Mouse (Mus musculus) adrenal gland, postnatal 36 days (tissue): ENCODE data around the gene Pcnp. TPM values are rescaled to one million over a fixed set of nuclear protein-coding genes. Genes with fewer than 3 reads are reported as not detected.

ENCODE experiments used
- DNase-seq, 2 experiments: peaks; one replicate each; pipeline ENCODE4 v3.0.0; 2021; ENCODE audit warnings: mixed read lengths in 1 of 2
- total RNA-seq, 2 experiments: library from RNA; stranded (reverse); gene quantifications; 2 replicates each; pipeline ENCODE4 v1.2.3; 2021

Pcnp gene
- total RNA-seq, 2 experiments from 2014 or later, result 106 to 123 TPM

- peak; percentile 96 to 98 for DNase-seq
Measured at GRCm38 (mm10) chr16:56037138-56038010, 7.8 kb upstream of the Pcnp start, which contains the start of gene Trmt10c. Trmt10c (minus strand) TSS chr16:56037819.

DNA sequence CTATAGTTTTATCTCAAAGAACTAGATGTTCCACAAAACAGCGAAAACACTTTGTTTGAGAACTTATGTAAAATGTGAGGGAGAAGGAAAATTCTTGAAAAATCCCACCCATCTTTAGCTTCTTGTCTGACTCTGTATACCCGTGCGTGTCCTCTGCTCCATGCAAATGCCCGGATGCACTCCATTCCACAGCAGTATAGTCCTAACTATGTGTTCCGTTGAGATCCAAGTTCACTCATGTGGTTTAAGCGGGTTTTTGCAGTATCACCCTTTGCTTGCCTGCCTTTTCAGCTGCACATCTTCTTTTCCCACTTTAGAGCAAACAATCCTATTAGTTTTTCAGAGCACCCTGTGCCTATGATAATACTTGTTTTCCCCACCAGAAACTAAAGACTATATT is 7.0 kb upstream of the Pcnp start:
- DNase-seq, result no peak

DNA sequence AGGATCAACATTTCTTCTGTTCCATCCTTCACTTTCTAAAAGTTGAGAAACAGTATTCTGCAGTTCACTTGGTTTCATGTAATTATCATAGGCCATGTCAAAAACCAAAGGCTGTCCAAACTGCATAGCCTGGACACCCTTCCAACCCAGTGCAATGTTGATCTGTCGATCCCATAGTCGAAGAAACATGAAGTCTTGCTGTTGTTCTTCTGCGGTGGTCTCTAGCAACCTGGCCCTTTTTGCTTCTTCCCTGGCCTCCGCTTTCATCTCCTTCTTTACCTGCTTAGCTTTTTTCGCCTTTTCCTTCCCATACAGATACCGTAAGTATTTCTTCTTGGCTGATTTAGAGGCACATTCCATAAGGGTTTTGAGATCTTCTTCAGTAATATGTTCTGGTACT is 5.0 kb upstream of the Pcnp start:
- no peak for DNase-seq

DNA sequence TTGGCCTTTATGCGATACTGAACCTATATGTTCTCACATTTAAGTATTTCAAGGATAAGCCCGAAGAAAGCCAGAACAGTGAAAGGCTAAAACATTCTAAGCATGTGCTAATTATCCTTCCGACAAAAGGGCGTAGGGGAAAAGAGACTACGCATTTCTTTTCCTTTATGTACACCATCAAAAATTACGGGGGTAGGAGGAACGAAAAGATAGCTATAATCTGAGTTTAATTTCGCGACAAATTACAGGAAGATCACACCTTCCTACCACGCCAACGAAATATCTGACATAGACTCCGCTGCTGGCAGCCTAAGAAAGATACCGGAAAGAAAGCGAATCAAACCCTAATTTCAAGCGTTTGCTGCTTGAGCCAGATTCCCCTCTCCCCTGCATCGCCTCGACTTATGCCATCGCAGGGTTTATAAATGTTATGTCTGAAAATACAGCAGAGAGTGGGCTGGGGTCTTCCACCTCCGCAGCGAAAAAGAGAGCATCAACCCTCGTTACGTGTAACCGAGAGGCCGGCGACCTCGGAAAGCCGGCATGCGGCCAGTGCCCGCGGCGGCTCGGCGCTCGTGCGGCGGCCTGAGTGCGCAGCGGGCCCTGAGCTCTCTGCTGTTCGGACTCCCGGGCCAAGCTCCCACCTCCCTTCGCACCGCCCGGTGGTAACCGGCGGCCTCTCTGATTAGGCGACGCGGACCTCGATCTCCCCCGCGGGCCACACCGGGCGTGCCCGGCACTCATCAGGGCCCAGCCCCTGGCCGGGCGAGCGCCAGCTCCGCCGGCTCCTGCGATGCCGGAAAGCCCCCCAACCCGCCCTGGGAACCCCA is 602 bp downstream of the Pcnp start:
- DNase-seq, result peak; percentile 74 to 76

DNA sequence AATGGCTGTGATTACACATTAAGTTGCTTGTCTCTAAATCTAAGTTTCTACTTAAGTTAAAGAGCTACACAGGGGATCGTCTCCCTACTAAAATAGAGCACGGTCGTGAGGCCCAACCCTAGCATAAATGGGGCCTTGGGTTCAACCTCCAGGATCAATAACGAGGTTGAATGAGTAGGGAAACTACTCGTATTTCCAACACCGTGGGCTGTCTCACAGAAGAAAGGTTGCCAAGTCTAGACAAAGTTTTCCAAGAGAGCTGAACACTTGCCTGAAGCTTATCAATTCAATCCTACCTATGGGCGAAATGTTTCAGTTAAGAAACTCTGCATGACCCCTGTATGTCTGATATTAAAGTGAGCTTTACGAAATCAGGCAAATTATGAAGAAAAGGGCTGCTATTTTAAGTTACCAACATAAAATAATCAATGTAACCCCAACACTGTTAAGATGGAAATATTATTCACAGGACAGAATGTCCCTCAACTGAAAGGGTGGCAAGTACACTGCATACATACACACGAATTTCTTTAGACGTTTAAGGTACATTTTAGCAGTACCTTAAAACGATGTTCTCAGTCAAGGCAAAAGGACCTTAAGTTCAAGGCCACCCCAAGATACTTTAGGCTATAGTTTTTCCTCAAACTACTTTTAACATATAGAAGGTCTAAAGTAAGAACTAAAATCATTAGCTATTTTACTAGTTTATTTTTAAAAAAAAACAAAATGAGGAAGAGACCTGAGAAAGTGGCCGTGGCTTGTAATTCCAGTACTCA is 1.5 kb downstream of the Pcnp start:
- DNase-seq, result no peak

- DNase-seq, result no peak
Measured at GRCm38 (mm10) chr16:56019660-56020059, 9.9 kb downstream of the Pcnp start.

DNA sequence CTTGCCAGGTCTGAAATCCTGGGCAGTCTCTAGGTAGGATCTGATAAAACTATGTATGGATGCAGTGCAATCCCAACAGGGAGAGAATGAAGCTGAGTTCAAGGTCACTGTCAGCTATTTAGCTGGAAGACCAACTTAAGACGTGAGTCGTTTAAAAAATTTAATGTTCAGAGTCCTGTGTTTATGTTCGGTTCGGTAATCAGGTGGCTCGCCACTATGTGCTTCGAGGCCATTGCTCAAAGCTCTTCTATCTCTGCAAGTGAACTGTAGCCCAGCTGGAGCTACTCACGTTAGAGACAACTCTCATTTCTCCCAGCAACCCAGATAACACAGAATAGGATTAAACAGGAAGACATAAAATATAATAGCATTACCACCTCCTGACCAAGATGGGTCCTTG is 15.5 kb downstream of the Pcnp start:
- DNase-seq, result no peak

DNA sequence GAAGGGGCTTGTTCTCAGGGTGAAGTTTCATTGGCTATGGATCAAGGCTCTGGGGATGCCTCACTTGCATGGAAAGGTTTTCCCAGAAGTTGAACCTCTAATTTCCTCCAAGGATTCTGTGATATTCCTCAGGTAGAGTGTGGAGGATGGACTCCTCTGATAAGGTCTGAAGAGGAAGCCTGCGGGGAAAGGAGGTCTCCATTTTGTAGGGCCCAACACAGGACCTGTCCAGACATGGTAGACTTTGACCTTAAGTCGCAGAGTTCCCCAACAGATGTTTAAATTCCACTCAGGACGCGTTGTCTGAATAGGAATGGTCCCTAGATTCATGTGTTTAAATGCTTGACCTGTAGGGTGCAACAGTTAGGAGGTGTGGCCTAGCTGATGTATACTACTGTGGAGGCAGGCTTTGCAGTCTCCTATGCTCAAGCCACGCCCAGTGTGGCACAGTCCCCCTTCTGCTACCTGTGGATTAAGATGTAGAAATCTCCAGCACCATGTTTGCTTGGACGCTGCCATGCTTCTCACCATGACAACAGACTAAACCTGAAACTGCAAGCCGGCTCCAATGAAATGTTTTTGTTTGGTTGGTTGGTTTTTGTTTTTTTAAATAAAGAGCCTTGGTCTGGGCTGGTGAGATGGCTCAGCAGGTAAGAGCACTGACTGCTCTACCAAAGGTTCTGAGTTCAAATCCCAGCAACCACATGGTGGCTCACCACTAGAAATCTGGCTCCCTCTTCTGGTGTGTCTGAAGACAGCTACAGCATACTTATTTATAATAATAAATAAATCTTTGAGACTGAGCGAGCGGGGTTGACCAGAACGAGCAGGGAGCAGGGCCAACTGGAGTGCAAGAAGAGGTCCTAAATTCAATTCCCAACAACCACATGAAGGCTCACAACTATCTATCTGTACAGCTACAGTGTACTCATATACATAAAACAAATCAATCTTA is 16.5 kb downstream of the Pcnp start:
- DNase-seq, result no peak

DNA sequence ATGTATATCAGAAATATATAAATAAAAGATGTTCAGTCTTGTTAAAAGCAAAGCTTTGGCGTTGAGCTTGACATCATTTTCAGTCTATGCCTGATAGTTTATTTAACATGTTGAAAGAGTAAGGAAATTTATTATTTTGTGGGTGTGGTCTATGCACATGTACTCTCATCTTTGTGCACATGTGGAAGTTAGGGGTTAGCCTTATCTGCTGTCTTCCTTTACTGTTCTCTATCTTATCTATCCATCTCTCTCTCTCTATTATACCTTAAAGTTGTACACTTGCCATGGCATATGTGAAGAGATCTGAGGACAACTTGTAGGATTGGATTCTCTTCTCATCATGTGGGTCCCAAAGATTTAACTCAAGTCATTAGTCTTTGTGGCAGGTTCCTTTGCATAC is 20.7 kb downstream of the Pcnp start:
- no peak for DNase-seq

GRCm38 (mm10) chr16:56006798-56007197 is 22.7 kb downstream of the Pcnp start:
- no peak for DNase-seq

GRCm38 (mm10) chr16:55994235-55994634 is 35.3 kb downstream of the Pcnp start:
- DNase-seq, result no peak

GRCm38 (mm10) chr16:55990311-55990710 is 39.2 kb downstream of the Pcnp start:
- no peak for DNase-seq

DNA sequence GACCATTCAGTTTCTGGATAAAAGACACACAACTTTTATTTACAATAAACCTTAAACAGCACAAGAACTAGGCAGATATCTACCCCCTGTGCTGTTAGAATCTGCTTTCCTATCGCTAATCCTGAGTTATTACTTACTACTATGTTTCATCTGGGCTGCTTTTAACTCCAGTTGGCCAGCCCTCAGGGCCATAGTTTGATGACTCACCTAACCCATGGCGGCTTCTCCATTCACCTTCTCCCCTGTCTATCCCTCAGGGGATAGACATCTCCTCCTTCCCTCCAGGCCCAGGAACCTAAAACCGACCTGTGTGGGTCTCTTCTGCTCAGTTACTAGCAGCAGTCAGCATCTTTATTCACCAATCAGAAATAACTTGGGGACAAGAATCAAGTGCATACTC is 43.5 kb downstream of the Pcnp start:
- DNase-seq, result peak in 1 of 2 experiments; percentile 40

GRCm38 (mm10) chr16:55974903-55975285 is 54.6 kb downstream of the Pcnp start:
- peak; percentile 59 to 61 for DNase-seq

DNA sequence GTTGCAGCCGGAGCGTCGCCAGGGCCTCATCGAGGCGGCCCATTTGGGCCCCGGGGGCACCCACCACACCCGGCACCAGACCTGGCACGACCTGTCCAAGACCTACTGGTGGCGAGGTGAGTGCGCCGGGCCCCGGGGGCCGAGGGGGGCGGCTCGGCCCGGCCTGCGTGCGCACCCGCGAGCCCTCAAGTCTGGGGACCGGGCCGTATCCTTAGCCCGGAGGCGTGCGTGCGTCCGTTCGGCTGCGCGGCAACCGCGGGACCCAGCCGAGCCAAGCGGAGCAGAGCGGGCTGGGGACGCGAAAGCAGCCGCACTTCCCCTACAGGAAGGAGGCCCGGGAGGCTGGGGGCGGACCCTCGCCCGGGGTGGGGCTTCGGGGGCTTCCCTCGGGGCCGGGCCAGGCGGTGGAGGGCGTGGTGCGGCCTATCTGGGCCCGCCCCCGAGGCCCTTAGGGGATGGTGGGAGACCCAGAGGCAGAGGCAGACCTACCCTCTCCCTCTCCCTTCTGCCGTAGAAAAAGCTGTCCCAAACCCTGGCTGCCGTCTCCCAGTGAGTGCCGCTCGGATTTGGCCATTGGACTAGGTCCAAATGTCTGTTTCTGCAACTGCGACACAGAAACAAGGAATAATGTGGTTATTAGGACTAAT is 55.2 kb downstream of the Pcnp start:
- DNase-seq, result peak; percentile 95 to 98

- DNase-seq, result peak; percentile 100
Measured at GRCm38 (mm10) chr16:55973431-55974255, 55.9 kb downstream of the Pcnp start, which contains the start of gene Zbtb11. Zbtb11 (plus strand) TSS chr16:55973883.

- DNase-seq, result no peak
Measured at GRCm38 (mm10) chr16:55972626-55973201, 56.8 kb downstream of the Pcnp start.

GRCm38 (mm10) chr16:55971735-55972615 is 57.6 kb downstream of the Pcnp start:
- DNase-seq, result no peak
